Comparison of ENCODE assay signal across 19 mouse cellular contexts in genomic region chr10:56062746-56063145, GRCm38 (mm10).
"Had no signal": no experiment of that assay in that cellular context is flagged by ENCODE, and none has a peak within 500 bp of the region (broad histone marks: within the 10 kb centered on the region; RNA-seq: fewer than 3 reads in every experiment).

No protein-coding gene starts in this region.

- H3K4me3 ChIP-seq: limb, embryonic 12.5 days; limb, embryonic 15.5 days; midbrain, embryonic 12.5 days; midbrain, embryonic 15.5 days; neural tube, embryonic 12.5 days; neural tube, embryonic 15.5 days; stomach, embryonic 15.5 days had no signal

- H3K27ac ChIP-seq: limb, embryonic 12.5 days; limb, embryonic 15.5 days; liver, embryonic 14.5 days; macrophage; midbrain, embryonic 12.5 days; midbrain, embryonic 15.5 days; neural tube, embryonic 12.5 days; neural tube, embryonic 15.5 days; stomach, embryonic 15.5 days had no signal

- DNase-seq: kidney, adult 18-20 months; kidney, adult 9 months; kidney, postnatal 14 days; kidney, postnatal 4 days; liver, postnatal 0 days; lung, embryonic 14.5 days; spleen, adult 18-20 months; thymus, adult 18-20 months; thymus, postnatal 14 days; thymus, postnatal 4 days had no signal
